Mouse (Mus musculus): Measurements from ENCODE around the gene Gprasp1. TPM values are rescaled to one million over a fixed set of nuclear protein-coding genes. Genes with fewer than 3 reads are reported as not detected.
"Not testable (repeated sequence)": the region's sequence is repeated elsewhere in the genome, so short reads cannot be mapped to it uniquely, and the experiment has no call there.

Gprasp1 gene
- polyA plus RNA-seq, 1 experiment from 2014 or later: 55.8 TPM

- H3K36me3 ChIP-seq; H3K9me3 ChIP-seq (replicated peaks); H3K27ac ChIP-seq; H3K4me1 ChIP-seq: not testable (repeated sequence)
- peak; percentile 34 for DNase-seq (ENCODE audit: low spot score)
- 16% methylated on average over 16 of the region's 17 CpGs for WGBS
- Histone ChIP-seq H3K4me3 (peak overlapping the region; percentile 57), H3K27me3 (ENCODE audit: low read depth, poor library complexity, severe bottlenecking) (peaks cover 65% of the 10 kb centered on the region; the same call in 1 of the 2 replicates)
Observed at GRCm38 (mm10) chrX:135839397-135840391, 97.2 kb downstream of the Gprasp1 start.

MicroRNAs encoded within 50 kb of the gene (microRNA counts, 519-probe panel; counts per million panel counts)
- 684 counts per million, percentile 72 among the panel's probes with 10 or more counts for microRNA mmu-miR-1970

Small RNA genes within 50 kb of the gene (microRNA-seq; reads per million reads assigned to microRNA genes)
- not detected for gene Mir1970
- gene Mir7646: not detected

Other genes starting within 250 kb of the Gprasp1 start
- not detected in 2 replicates for gene AV320801, start 248.1 kb upstream of the Gprasp1 start, polyA plus RNA-seq (2016; fragmentation: Nextera tagmentation; extraction: Ambion mirVana)
- gene Nxf7, start 144.0 kb upstream of the Gprasp1 start, polyA plus RNA-seq (2016; fragmentation: Nextera tagmentation; extraction: Ambion mirVana): not detected in 2 replicates
- gene Prame, start 115.0 kb upstream of the Gprasp1 start, polyA plus RNA-seq (2016; fragmentation: Nextera tagmentation; extraction: Ambion mirVana): not detected in 2 replicates
- 0.08 TPM in 1 of 2 replicates, not detected in the other for gene Tcp11x2, start 48.9 kb upstream of the Gprasp1 start, polyA plus RNA-seq (2016; fragmentation: Nextera tagmentation; extraction: Ambion mirVana)
- gene Tmsb15a, start 17.5 kb upstream of the Gprasp1 start, polyA plus RNA-seq (2016; fragmentation: Nextera tagmentation; extraction: Ambion mirVana): not detected in 2 replicates
- gene Armcx5, start within 50 bp of the Gprasp1 start, polyA plus RNA-seq (2016; fragmentation: Nextera tagmentation; extraction: Ambion mirVana): 11.5 and 12.8 TPM in 2 replicates
- gene Bhlhb9, start 54.9 kb downstream of the Gprasp1 start, polyA plus RNA-seq (2016; fragmentation: Nextera tagmentation; extraction: Ambion mirVana): 48.5 and 57.1 TPM in 2 replicates
- 21.0 and 32.5 TPM in 2 replicates for gene Gprasp2, start 96.3 kb downstream of the Gprasp1 start, polyA plus RNA-seq (2016; fragmentation: Nextera tagmentation; extraction: Ambion mirVana)